Mouse (Mus musculus) CH12.LX (cell line): ENCODE results near the gene Med19. TPM values are rescaled to one million over a fixed set of nuclear protein-coding genes. Genes with fewer than 3 reads are reported as not detected.
A peak's percentile ranks its signal among the peaks of the same experiment; 100 is the strongest.

Source experiments
- DNase-seq: peaks from one replicate; pipeline ENCODE4 v3.0.0-alpha.2; 2013; ENCODE audit errors: extremely low read depth
- H3K27ac ChIP-seq: 2 replicates; pipeline ENCODE4 v1.5.1; 2012; ENCODE audit warnings: low read depth, mild to moderate bottlenecking, control low read depth, moderate library complexity; ENCODE audit not compliant: insufficient read depth
- H3K27me3 ChIP-seq: replicated peaks from 2 replicates; pipeline ENCODE3; 2012; ENCODE audit warnings: inconsistent platforms
- H3K36me3 ChIP-seq, 2 experiments: replicated peaks in 1 of 2; 2 replicates each; pipeline versions ENCODE3 to v1.6.1; 2012; ENCODE audit warnings: inconsistent platforms in 1 of 2, low read length in 1 of 2, mild to moderate bottlenecking in 1 of 2, mixed read lengths in 1 of 2, moderate library complexity in 1 of 2; ENCODE audit not compliant: control insufficient read depth in 1 of 2, insufficient read depth in 1 of 2
- H3K4me1 ChIP-seq, 2 experiments: 2 replicates each; pipeline ENCODE4 v1.6.1; 2012; ENCODE audit warnings: inconsistent platforms in 1 of 2, moderate library complexity in 1 of 2; ENCODE audit not compliant: insufficient read depth in 2 of 2, control insufficient read depth in 1 of 2
- H3K4me2 ChIP-seq: 2 replicates; pipeline ENCODE4 v1.6.1; 2012; ENCODE audit warnings: low read depth, mild to moderate bottlenecking, control low read depth; ENCODE audit not compliant: poor library complexity, insufficient read depth, severe bottlenecking
- H3K4me3 ChIP-seq, 3 experiments: fragments of 150-350 bp in 1 of 3; sonication (generic) in 1 of 3; replicated peaks in 1 of 3; 2 replicates each; pipeline versions ENCODE3 to v1.5.1; 2011 to 2012; ENCODE audit warnings: low read depth in 2 of 3, low read length in 2 of 3, mild to moderate bottlenecking in 2 of 3, moderate library complexity in 2 of 3, control low read depth in 1 of 3, improper control_type of control experiment in 1 of 3, inconsistent platforms in 1 of 3, mixed read lengths in 1 of 3; ENCODE audit not compliant: poor library complexity in 1 of 3
- H3K79me2 ChIP-seq: replicated peaks from 2 replicates; pipeline ENCODE4 v1.6.1; 2012; ENCODE audit warnings: mild to moderate bottlenecking, moderate library complexity; ENCODE audit not compliant: control insufficient read depth, poor library complexity, insufficient read depth, severe bottlenecking; ENCODE audit errors: extremely low read depth
- H3K9ac ChIP-seq: 2 replicates; pipeline ENCODE4 v1.6.1; 2012; ENCODE audit warnings: low read depth, mild to moderate bottlenecking, control low read depth, moderate library complexity; ENCODE audit not compliant: insufficient read depth
- H3K9me3 ChIP-seq: replicated peaks from 2 replicates; pipeline ENCODE3; 2012; ENCODE audit warnings: low read length, inconsistent platforms, mixed read lengths
- BHLHE40 ChIP-seq: IDR thresholded peaks from 2 replicates; pipeline ENCODE4 v1.6.1; 2011; ENCODE audit warnings: mild to moderate bottlenecking, low read depth, low read length, improper control_type of control experiment
- CHD1 ChIP-seq: IDR thresholded peaks from 2 replicates; pipeline ENCODE4 v1.6.1; 2012; ENCODE audit warnings: low read depth, low read length, improper control_type of control experiment, inconsistent platforms
- CHD2 ChIP-seq: IDR thresholded peaks from 2 replicates; pipeline ENCODE4 v1.6.1; 2011; ENCODE audit warnings: low read length, improper control_type of control experiment
- CTCF ChIP-seq, 2 experiments: IDR thresholded peaks in 1 of 2; conservative IDR thresholded peaks in 1 of 2; 2 replicates each; pipeline ENCODE4 v1.5.1; 2011 to 2012; ENCODE audit warnings: low read depth in 2 of 2, low read length in 2 of 2, improper control_type of control experiment in 1 of 2, inconsistent platforms in 1 of 2, mild to moderate bottlenecking in 1 of 2, moderate library complexity in 1 of 2
- E2F4 ChIP-seq: IDR thresholded peaks from 2 replicates; pipeline ENCODE4 v1.6.1; 2011; ENCODE audit warnings: low read depth, low read length, improper control_type of control experiment; ENCODE audit not compliant: insufficient replicate concordance
- ELF1 ChIP-seq: IDR thresholded peaks from 2 replicates; pipeline ENCODE4 v1.6.1; 2014; ENCODE audit warnings: low read depth, mild to moderate bottlenecking, inconsistent platforms, low read length, improper control_type of control experiment
- EP300 ChIP-seq: IDR thresholded peaks from 2 replicates; pipeline ENCODE4 v1.6.1; 2011; ENCODE audit warnings: low read length, improper control_type of control experiment
- ETS1 ChIP-seq: conservative IDR thresholded peaks from 2 replicates; pipeline ENCODE4 v1.6.1; 2012; ENCODE audit warnings: low read depth, mild to moderate bottlenecking, inconsistent platforms, low read length, improper control_type of control experiment, moderate library complexity
- HCFC1 ChIP-seq: IDR thresholded peaks from 2 replicates; pipeline ENCODE4 v1.6.1; 2012; ENCODE audit warnings: low read depth, mild to moderate bottlenecking, inconsistent platforms, low read length, improper control_type of control experiment
- IRF4 ChIP-seq: IDR thresholded peaks from 2 replicates; pipeline ENCODE4 v1.6.1; 2014; ENCODE audit warnings: low read depth, mild to moderate bottlenecking, inconsistent platforms, low read length, improper control_type of control experiment
- JUN ChIP-seq: IDR thresholded peaks from 2 replicates; pipeline ENCODE4 v1.6.1; 2011; ENCODE audit warnings: low read depth, mild to moderate bottlenecking, low read length, improper control_type of control experiment, moderate library complexity; ENCODE audit not compliant: insufficient read depth
- JUND ChIP-seq: conservative IDR thresholded peaks from 2 replicates; pipeline ENCODE4 v1.6.1; 2011; ENCODE audit warnings: low read depth, low read length, improper control_type of control experiment
- KAT2A ChIP-seq: IDR thresholded peaks from 2 replicates; pipeline ENCODE4 v1.6.1; 2012; ENCODE audit warnings: low read length, improper control_type of control experiment, inconsistent platforms; ENCODE audit not compliant: insufficient replicate concordance
- MAFK ChIP-seq: IDR thresholded peaks from 2 replicates; pipeline ENCODE4 v1.6.1; 2011; ENCODE audit warnings: low read length, improper control_type of control experiment; ENCODE audit not compliant: insufficient replicate concordance
- MAX ChIP-seq: IDR thresholded peaks from 2 replicates; pipeline ENCODE4 v1.6.1; 2011; ENCODE audit warnings: low read length, improper control_type of control experiment
- MAZ ChIP-seq: IDR thresholded peaks from 2 replicates; pipeline ENCODE4 v1.6.1; 2012; ENCODE audit warnings: low read depth, mild to moderate bottlenecking, inconsistent platforms, low read length, improper control_type of control experiment, moderate library complexity
- MXI1 ChIP-seq: IDR thresholded peaks from 2 replicates; pipeline ENCODE4 v1.6.1; 2011; ENCODE audit warnings: mild to moderate bottlenecking, low read depth, low read length, improper control_type of control experiment
- MYC ChIP-seq: IDR thresholded peaks from 2 replicates; pipeline ENCODE4 v1.6.1; 2011; ENCODE audit warnings: low read depth, mild to moderate bottlenecking, improper control_type of control experiment, low read length
- NRF1 ChIP-seq: IDR thresholded peaks from 2 replicates; pipeline ENCODE4 v1.6.1; 2014; ENCODE audit warnings: low read depth, mild to moderate bottlenecking, inconsistent platforms, low read length, improper control_type of control experiment, moderate library complexity
- POLR2A ChIP-seq: IDR thresholded peaks from 2 replicates; pipeline ENCODE4 v1.6.1; 2011; ENCODE audit warnings: low read depth, mild to moderate bottlenecking, improper control_type of control experiment, low read length
- POLR2AphosphoS2 ChIP-seq: IDR thresholded peaks from 2 replicates; pipeline ENCODE4 v1.6.1; 2011; ENCODE audit warnings: low read depth, low read length, improper control_type of control experiment
- RAD21 ChIP-seq: IDR thresholded peaks from 2 replicates; pipeline ENCODE4 v1.6.1; 2011; ENCODE audit warnings: low read depth, mild to moderate bottlenecking, low read length, improper control_type of control experiment, moderate library complexity
- RCOR1 ChIP-seq: conservative IDR thresholded peaks from 2 replicates; pipeline ENCODE4 v1.6.1; 2012; ENCODE audit warnings: low read depth, mild to moderate bottlenecking, inconsistent platforms, low read length, improper control_type of control experiment
- SIN3A ChIP-seq: IDR thresholded peaks from 2 replicates; pipeline ENCODE4 v1.6.1; 2012; ENCODE audit warnings: low read length, improper control_type of control experiment, inconsistent platforms
- SMC3 ChIP-seq: IDR thresholded peaks from 2 replicates; pipeline ENCODE4 v1.6.1; 2011; ENCODE audit warnings: low read depth, low read length, improper control_type of control experiment
- TCF12 ChIP-seq: IDR thresholded peaks from 2 replicates; pipeline ENCODE4 v1.6.1; 2014; ENCODE audit warnings: low read depth, mild to moderate bottlenecking, inconsistent platforms, low read length, improper control_type of control experiment
- UBTF ChIP-seq: IDR thresholded peaks from 2 replicates; pipeline ENCODE4 v1.6.1; 2012; ENCODE audit warnings: low read depth, mild to moderate bottlenecking, inconsistent platforms, low read length, improper control_type of control experiment, moderate library complexity
- USF1 ChIP-seq: IDR thresholded peaks from 2 replicates; pipeline ENCODE4 v1.6.1; 2014; ENCODE audit warnings: low read depth, mild to moderate bottlenecking, inconsistent platforms, low read length, improper control_type of control experiment
- USF2 ChIP-seq: conservative IDR thresholded peaks from 2 replicates; pipeline ENCODE4 v1.6.1; 2011; ENCODE audit warnings: low read depth, low read length, improper control_type of control experiment
- ZC3H11A ChIP-seq: IDR thresholded peaks from 2 replicates; pipeline ENCODE4 v1.6.1; 2012; ENCODE audit warnings: low read depth, mild to moderate bottlenecking, inconsistent platforms, low read length, improper control_type of control experiment
- ZMIZ1 ChIP-seq: IDR thresholded peaks from 2 replicates; pipeline ENCODE4 v1.6.1; 2012; ENCODE audit warnings: low read depth, mild to moderate bottlenecking, inconsistent platforms, low read length, improper control_type of control experiment
- ZNF384 ChIP-seq: IDR thresholded peaks from 2 replicates; pipeline ENCODE4 v1.6.1; 2012; ENCODE audit warnings: low read depth, low read length, improper control_type of control experiment, inconsistent platforms
- dilution Hi-C: fragments of 300-500 bp; cut with MboI; formaldehyde crosslinking; loops from 2 replicates; pipeline ENCODE4 v1.14.3; 2020; ENCODE audit warnings: low sequenced_read_pairs; ENCODE audit not compliant: extremely low pct_unique_long_range_greater_than_20kb, extremely low pct_ligation_motif_present
- in situ Hi-C: fragments of 300-500 bp; cut with MboI; formaldehyde crosslinking; loops from 3 replicates; pipeline ENCODE4 v1.14.3; 2019; ENCODE audit warnings: low sequenced_read_pairs, low pct_ligation_motif_present, low pct_unique_long_range_greater_than_20kb, mixed read lengths
- polyA plus RNA-seq: library from polyadenylated mRNA; unstranded; fragments of >175 nt; gene quantifications from 2 replicates; pipeline ENCODE4 v1.2.1, GENCODE M21; 2012; ENCODE audit warnings: low read depth; ENCODE audit not compliant: insufficient read length
- total RNA-seq, 2 experiments: library from RNA; depleted of rRNA; stranded (reverse); fragments of 300-350 nt in 1 of 2; fragments of >200 nt in 1 of 2; gene quantifications; 2 replicates each; pipeline ENCODE4 v1.2.3; 2012 to 2014

Med19 gene
- total and polyA plus RNA-seq, 3 experiments, result 10.7 to 25.9 (median 23.1) TPM

- H3K4me2 ChIP-seq, result peak overlapping the region; percentile 95
- DNase-seq, result no peak
- in situ Hi-C loops, result no loop called here
- peak overlapping the region; percentile 96 for H3K9ac ChIP-seq
- peaks cover 16 to 36% of the 10 kb centered on the region in 2 experiments for H3K36me3 ChIP-seq
- H3K27ac ChIP-seq, result no peak overlapping the region
- no peak for TF ChIP-seq CTCF (conservative IDR thresholded peaks at IDR 0.05 in 1 of 2, IDR thresholded peaks at IDR 0.05 in 1 of 2; ENCODE audit: low read depth in 2 of 2, low read length in 2 of 2)
- no peak for TF ChIP-seq E2F4
- peak overlapping the region; percentile 62 to 69 (median 68) for H3K4me3 ChIP-seq
- no peaks in the 10 kb centered on the region for H3K27me3 ChIP-seq
- peaks cover 8 to 33% of the 10 kb centered on the region in 2 experiments for H3K4me1 ChIP-seq
- peaks cover 30% of the 10 kb centered on the region for H3K79me2 ChIP-seq
- H3K9me3 ChIP-seq, result no peaks in the 10 kb centered on the region
- dilution Hi-C loops, result no loop called here
These were observed 48.5 kb downstream of the Med19 start for GRCm38 (mm10) chr2:84726716-84727115.

GRCm38 (mm10) chr2:84727172-84727858, 49.1 kb downstream of the Med19 start, which contains the start of gene Clp1:
Gene Clp1 (minus strand): TSS chr2:84727350.
- peaks cover 16 to 31% of the 10 kb centered on the region in 2 experiments for H3K36me3 ChIP-seq
- dilution Hi-C loops, result no loop called here
- in situ Hi-C loops, result no loop called here
- H3K4me2 ChIP-seq, result peak within 1 kb of the TSS; percentile 95
- no peaks in the 10 kb centered on the region for H3K9me3 ChIP-seq
- peak within 1 kb of the TSS; percentile 69 to 93 (median 76) for H3K4me3 ChIP-seq
- no peaks in the 10 kb centered on the region for H3K27me3 ChIP-seq
- H3K4me1 ChIP-seq, result peaks cover 8 to 33% of the 10 kb centered on the region in 2 experiments
- peak within 1 kb of the TSS; percentile 97 for H3K27ac ChIP-seq
- peak; percentile 99 for DNase-seq
- H3K9ac ChIP-seq, result peak within 1 kb of the TSS; percentile 98
- peaks cover 30% of the 10 kb centered on the region for H3K79me2 ChIP-seq
- TF ChIP-seq CHD2, result peak; percentile 82
- peak; percentile 48 for TF ChIP-seq ZNF384
- no peak for TF ChIP-seq JUND
- peak; percentile 71 for TF ChIP-seq MXI1
- peak; percentile 100 for TF ChIP-seq HCFC1
- no peak; the same call in 1 of the 2 replicates for TF ChIP-seq EP300
- peak; percentile 99 for TF ChIP-seq ELF1
- TF ChIP-seq IRF4, result peak; percentile 68
- peak; percentile 98 for TF ChIP-seq POLR2A
- TF ChIP-seq NRF1, result peak; percentile 84
- no peak for TF ChIP-seq RAD21
- TF ChIP-seq RCOR1, result no peak
- TF ChIP-seq E2F4, result peak; percentile 82; the same call in 1 of the 2 replicates
- TF ChIP-seq SIN3A, result peak; percentile 95
- 0 out of 2 replicates have a peak, but pooled peaks have one; percentile 10 for TF ChIP-seq USF1
- peak; percentile 64; the same call in 1 of the 2 replicates for TF ChIP-seq MAZ
- TF ChIP-seq SMC3, result no peak
- TF ChIP-seq BHLHE40, result peak; percentile 59
- peak; percentile 84 for TF ChIP-seq TCF12
- TF ChIP-seq UBTF, result no peak
- no peak for TF ChIP-seq USF2
- TF ChIP-seq CHD1, result 0 out of 2 replicates have a peak, but pooled peaks have one; percentile 35
- TF ChIP-seq ZMIZ1, result peak; percentile 85
- peak; percentile 90 for TF ChIP-seq POLR2AphosphoS2
- 0 out of 2 replicates have a peak, but pooled peaks have one; percentile 68 for TF ChIP-seq MAX
- peak; percentile 41; the same call in 1 of the 2 replicates for TF ChIP-seq ETS1
- peak; percentile 99 for TF ChIP-seq KAT2A
- TF ChIP-seq MAFK, result no peak
- TF ChIP-seq JUN, result peak; percentile 14; the same call in 1 of the 2 replicates
- peak; percentile 73; the same call in 1 of the 2 replicates for TF ChIP-seq MYC
- no peak for TF ChIP-seq ZC3H11A
